8 mouse cellular contexts compared by ENCODE assay signal in the genomic region with DNA sequence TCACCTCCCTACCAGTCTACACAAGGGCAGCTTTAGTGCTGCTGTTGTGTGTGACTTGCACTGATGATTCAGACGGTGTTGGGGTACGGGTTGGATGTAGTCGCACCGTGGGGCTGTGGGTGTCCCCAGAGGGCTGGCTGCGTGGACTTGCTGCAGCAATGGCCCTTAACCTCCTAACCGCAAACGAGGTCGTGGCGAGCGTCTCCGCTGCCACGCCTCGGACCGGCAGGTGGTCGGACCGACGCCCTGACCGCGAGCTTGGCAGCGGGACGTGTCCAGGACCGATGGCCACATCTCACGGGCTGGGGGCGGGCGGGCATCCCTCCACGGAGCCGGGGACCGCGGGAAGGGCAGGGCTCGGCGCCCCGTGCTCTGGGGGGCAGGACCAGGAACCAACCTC. TPM values are rescaled to one million over a fixed set of nuclear protein-coding genes. Genes with fewer than 3 reads are reported as not detected.
DNase-seq lines count a peak whose midpoint lies in the region; ATAC-seq and TF ChIP-seq lines count a peak whose summit lies in the region.

No protein-coding gene starts in this region.

- TF ChIP-seq CTCF in midbrain, postnatal 0 days (IDR thresholded peaks at IDR 0.05): peak; percentile 19; the same call in 1 of the 2 replicates

- peak overlapping the region; percentile 86 for H3K27ac ChIP-seq in embryonic facial prominence, embryonic 14.5 days (replicated peaks; ENCODE audit: low read depth, low read length)
- peak overlapping the region; percentile 92 for H3K27ac ChIP-seq in hindbrain, embryonic 11.5 days (ENCODE audit: low read depth, low read length)
- H3K27ac ChIP-seq in limb, embryonic 12.5 days: peak overlapping the region; percentile 87
- peak overlapping the region; percentile 93 for H3K27ac ChIP-seq in midbrain, postnatal 0 days (ENCODE audit: low read depth, low read length)

- no peaks in the 10 kb centered on the region; the same call in 1 of the 2 replicates for H3K36me3 ChIP-seq in embryonic facial prominence, embryonic 14.5 days (ENCODE audit: control insufficient read depth, insufficient read depth, low read length)
- H3K36me3 ChIP-seq in hindbrain, embryonic 11.5 days (ENCODE audit: control insufficient read depth, insufficient read depth, low read length): no peaks in the 10 kb centered on the region
- peaks cover 6% of the 10 kb centered on the region; the same call in 1 of the 2 replicates for H3K36me3 ChIP-seq in limb, embryonic 12.5 days
- peaks cover 7% of the 10 kb centered on the region; the same call in 1 of the 2 replicates for H3K36me3 ChIP-seq in midbrain, postnatal 0 days (ENCODE audit: insufficient read depth, low read length)

- DNase-seq in right cerebral cortex, adult 2 months (ENCODE audit: low spot score in 2 of 2): peak; percentile 50 to 51
- DNase-seq in right cerebral cortex, postnatal 25 days: no peak
- DNase-seq in embryonic facial prominence, embryonic 14.5 days (ENCODE audit: low spot score): peak; percentile 39
- peak; percentile 63 for DNase-seq in hindbrain, embryonic 11.5 days (ENCODE audit: low spot score)
- DNase-seq in midbrain, postnatal 0 days (ENCODE audit: low spot score): peak; percentile 60
- DNase-seq in thymus, postnatal 14 days: peak; percentile 63

- peak overlapping the region; percentile 84 for H3K9ac ChIP-seq in embryonic facial prominence, embryonic 14.5 days (ENCODE audit: low read depth, low read length)
- H3K9ac ChIP-seq in hindbrain, embryonic 11.5 days (ENCODE audit: low read depth, low read length): peak overlapping the region; percentile 91
- peak overlapping the region; percentile 85 for H3K9ac ChIP-seq in limb, embryonic 12.5 days (replicated peaks)
- peak overlapping the region; percentile 81 for H3K9ac ChIP-seq in midbrain, postnatal 0 days (replicated peaks; ENCODE audit: low read length, poor library complexity, severe bottlenecking)

- H3K27me3 ChIP-seq in embryonic facial prominence, embryonic 14.5 days (replicated peaks; ENCODE audit: control insufficient read depth, insufficient read depth, low read length): no peaks in the 10 kb centered on the region
- H3K27me3 ChIP-seq in hindbrain, embryonic 11.5 days (ENCODE audit: control insufficient read depth, insufficient read depth, low read length): no peaks in the 10 kb centered on the region
- H3K27me3 ChIP-seq in limb, embryonic 12.5 days: no peaks in the 10 kb centered on the region
- H3K27me3 ChIP-seq in midbrain, postnatal 0 days (ENCODE audit: insufficient read depth, low read length): no peaks in the 10 kb centered on the region

- peak overlapping the region; percentile 82 for H3K4me2 ChIP-seq in embryonic facial prominence, embryonic 14.5 days (ENCODE audit: low read depth, low read length)
- H3K4me2 ChIP-seq in hindbrain, embryonic 11.5 days (replicated peaks; ENCODE audit: low read depth, low read length): peak overlapping the region; percentile 69
- peak overlapping the region; percentile 82 for H3K4me2 ChIP-seq in limb, embryonic 12.5 days
- peak overlapping the region; percentile 71 for H3K4me2 ChIP-seq in midbrain, postnatal 0 days (ENCODE audit: low read depth, low read length, poor library complexity, severe bottlenecking)

- peak; percentile 17 for ATAC-seq in activated CD4-positive, CD25-positive, alpha-beta regulatory T cell, adult 4 months
- ATAC-seq in embryonic facial prominence, embryonic 14.5 days (ENCODE audit: low read depth): peak; percentile 27; the same call in 1 of the 2 replicates
- peak; percentile 79 for ATAC-seq in hindbrain, embryonic 11.5 days (ENCODE audit: low FRiP score)
- peak; percentile 79; the same call in 1 of the 2 replicates for ATAC-seq in limb, embryonic 12.5 days (ENCODE audit: insufficient number of reproducible peaks, insufficient read depth, low FRiP score, low TSS enrichment, low read depth)
- ATAC-seq in midbrain, postnatal 0 days (ENCODE audit: low FRiP score): peak; percentile 72

- H3K4me3 ChIP-seq in embryonic facial prominence, embryonic 14.5 days (ENCODE audit: low read depth, low read length): peak overlapping the region; percentile 82
- peak overlapping the region; percentile 84 for H3K4me3 ChIP-seq in hindbrain, embryonic 11.5 days (ENCODE audit: low read depth, low read length)
- H3K4me3 ChIP-seq in limb, embryonic 12.5 days (replicated peaks): peak overlapping the region; percentile 89
- peak overlapping the region; percentile 84 for H3K4me3 ChIP-seq in midbrain, postnatal 0 days (ENCODE audit: low read depth, low read length)

- H3K4me1 ChIP-seq in embryonic facial prominence, embryonic 14.5 days (ENCODE audit: control insufficient read depth, insufficient read depth, low read length): no peaks in the 10 kb centered on the region
- H3K4me1 ChIP-seq in hindbrain, embryonic 11.5 days (replicated peaks; ENCODE audit: control insufficient read depth, insufficient read depth, low read length): no peaks in the 10 kb centered on the region
- H3K4me1 ChIP-seq in limb, embryonic 12.5 days (replicated peaks): 0 out of 2 replicates have a peak, but pooled peaks cover 12% of the 10 kb centered on the region
- no peaks in the 10 kb centered on the region for H3K4me1 ChIP-seq in midbrain, postnatal 0 days (ENCODE audit: insufficient read depth, low read length)

- WGBS in embryonic facial prominence, embryonic 14.5 days: 0% methylated on average over 20 of the region's 32 CpGs
- WGBS in hindbrain, embryonic 11.5 days: under 1% methylated on average over 32 of the region's 32 CpGs
- 0% methylated on average over 32 of the region's 32 CpGs for WGBS in limb, embryonic 12.5 days
- under 1% methylated on average over 32 of the region's 32 CpGs for WGBS in midbrain, postnatal 0 days

- no peaks in the 10 kb centered on the region for H3K9me3 ChIP-seq in embryonic facial prominence, embryonic 14.5 days (ENCODE audit: control insufficient read depth, low read length)
- no peaks in the 10 kb centered on the region for H3K9me3 ChIP-seq in hindbrain, embryonic 11.5 days (ENCODE audit: control insufficient read depth, low read length)
- H3K9me3 ChIP-seq in limb, embryonic 12.5 days: no peaks in the 10 kb centered on the region
- no peaks in the 10 kb centered on the region for H3K9me3 ChIP-seq in midbrain, postnatal 0 days (ENCODE audit: low read length)

RNA-seq across cellular contexts. Expression of a gene that starts 0.7 kb away (rescaled TPM):
- polyA plus RNA-seq in activated CD4-positive, CD25-positive, alpha-beta regulatory T cell, adult 4 months (2017; shearing (Covaris generic)): 10 to 100 TPM; 53.0 to 58.6 TPM
- 19.1 and 22.4 TPM in 2 replicates for polyA plus RNA-seq in embryonic facial prominence, embryonic 14.5 days (2014; fragmentation: Nextera tagmentation; extraction: Ambion mirVana)
- polyA plus RNA-seq in hindbrain, embryonic 11.5 days (2014; fragmentation: Nextera tagmentation; extraction: Ambion mirVana): 33.1 and 35.5 TPM in 2 replicates
- polyA plus RNA-seq in limb, embryonic 12.5 days (2016; fragmentation: Nextera tagmentation; extraction: Ambion mirVana): 33.3 TPM in 2 replicates
- total RNA-seq in midbrain, postnatal 0 days (2014; rRNA removed): 41.4 and 44.1 TPM in 2 replicates
- polyA plus RNA-seq in midbrain, postnatal 0 days (2015; fragmentation: Nextera tagmentation; extraction: Ambion mirVana): 20.1 and 22.9 TPM in 2 replicates

Comparison
In these comparisons a context has a peak if more than half of its experiments do, and no peak if none do; other contexts are left out.
1. ATAC-seq: peak in every context shown above with its lines; median percentile 79 in hindbrain, embryonic 11.5 days; 79 in limb, embryonic 12.5 days; 72 in midbrain, postnatal 0 days; 27 in embryonic facial prominence, embryonic 14.5 days; 17 in activated CD4-positive, CD25-positive, alpha-beta regulatory T cell, adult 4 months.